Mouse (Mus musculus) spleen, adult 2 months (tissue): ENCODE results near the gene Slc29a4.

Source experiments
- CTCF ChIP-seq: fragments of 200-500 bp; IDR thresholded peaks from 2 replicates; pipeline ENCODE4 v1.5.1; 2011; ENCODE audit warnings: mild to moderate bottlenecking, inconsistent platforms; ENCODE audit not compliant: insufficient read depth, insufficient read length, insufficient replicate concordance; ENCODE audit errors: extremely low read depth
- POLR2A ChIP-seq: fragments of 200-500 bp; IDR thresholded peaks from 2 replicates; pipeline ENCODE4 v1.6.1; 2011; ENCODE audit warnings: low read depth, low read length, inconsistent platforms

GRCm38 (mm10) chr5:142719897-142720296 is 27.6 kb downstream of the Slc29a4 start:
- TF ChIP-seq CTCF (no peak), POLR2A (no peak)
